Mouse (Mus musculus): ENCODE measurements at regions not wholly inside any gene's neighbourhood (a gene's known extent, or its start where the extent isn't known, plus 50 kb on each side); places are given as distances from the start of the nearest gene placed in this dataset.

GRCm38 (mm10) chr12:28332591-28332990 lies 219.6 kb downstream of the Dcdc2c start:
- H3K4me3 ChIP-seq (ENCODE audit: insufficient read depth, low read depth, low read length) = no peak overlapping the region
- WGBS = 40% methylated on average over 5 of the region's 5 CpGs
- no peak overlapping the region for H3K27ac ChIP-seq (ENCODE audit: insufficient read depth, low read depth, low read length)
- TF ChIP-seq CTCF (IDR thresholded peaks at IDR 0.05; ENCODE audit: insufficient read depth, low read depth, low read length) (no peak), POLR2A (IDR thresholded peaks at IDR 0.05; ENCODE audit: insufficient read depth, low read depth, low read length) (no peak)
- no peaks in the 10 kb centered on the region for H3K4me1 ChIP-seq (ENCODE audit: control insufficient read depth, insufficient read depth, low read length)

GRCm38 (mm10) chr12:28331843-28332242 lies 220.4 kb downstream of the Dcdc2c start:
- Histone ChIP-seq H3K4me3 (ENCODE audit: insufficient read depth, low read depth, low read length) (no peak overlapping the region), H3K4me1 (ENCODE audit: control insufficient read depth, insufficient read depth, low read length) (no peaks in the 10 kb centered on the region), H3K27ac (ENCODE audit: insufficient read depth, low read depth, low read length) (no peak overlapping the region)
- no peak for TF ChIP-seq CTCF (IDR thresholded peaks at IDR 0.05; ENCODE audit: insufficient read depth, low read depth, low read length)
- TF ChIP-seq POLR2A (IDR thresholded peaks at IDR 0.05; ENCODE audit: insufficient read depth, low read depth, low read length) = no peak
- WGBS = 87% methylated on average over 2 of the region's 2 CpGs

- TF ChIP-seq POLR2A (IDR thresholded peaks at IDR 0.05; ENCODE audit: insufficient read depth, low read depth, low read length) (no peak), CTCF (IDR thresholded peaks at IDR 0.05; ENCODE audit: insufficient read depth, low read depth, low read length) (no peak)
- no peaks in the 10 kb centered on the region for H3K4me1 ChIP-seq (ENCODE audit: control insufficient read depth, insufficient read depth, low read length)
- WGBS = 67% methylated on average over 2 of the region's 2 CpGs
- no peak overlapping the region for H3K27ac ChIP-seq (ENCODE audit: insufficient read depth, low read depth, low read length)
- H3K4me3 ChIP-seq (ENCODE audit: insufficient read depth, low read depth, low read length) = no peak overlapping the region
These were observed 228.5 kb downstream of the Dcdc2c start for GRCm38 (mm10) chr12:28323659-28324058.

- Histone ChIP-seq H3K4me1 (ENCODE audit: control insufficient read depth, insufficient read depth, low read length) (no peaks in the 10 kb centered on the region), H3K4me3 (ENCODE audit: insufficient read depth, low read depth, low read length) (no peak overlapping the region), H3K27ac (ENCODE audit: insufficient read depth, low read depth, low read length) (no peak overlapping the region)
- 56% methylated on average over 5 of the region's 5 CpGs for WGBS
- no peak for TF ChIP-seq CTCF (IDR thresholded peaks at IDR 0.05; ENCODE audit: insufficient read depth, low read depth, low read length)
- no peak for TF ChIP-seq POLR2A (IDR thresholded peaks at IDR 0.05; ENCODE audit: insufficient read depth, low read depth, low read length)
These were observed 243.0 kb downstream of the Dcdc2c start for GRCm38 (mm10) chr12:28309226-28309625.

GRCm38 (mm10) chr12:28302038-28302581 lies 250.1 kb downstream of the Dcdc2c start:
- TF ChIP-seq CTCF (IDR thresholded peaks at IDR 0.05; ENCODE audit: insufficient read depth, low read depth, low read length) (no peak), POLR2A (IDR thresholded peaks at IDR 0.05; ENCODE audit: insufficient read depth, low read depth, low read length) (no peak)
- 69% methylated on average over 2 of the region's 2 CpGs for WGBS
- no peaks in the 10 kb centered on the region for H3K4me1 ChIP-seq (ENCODE audit: control insufficient read depth, insufficient read depth, low read length)
- no peak overlapping the region for H3K4me3 ChIP-seq (ENCODE audit: insufficient read depth, low read depth, low read length)
- no peak overlapping the region for H3K27ac ChIP-seq (ENCODE audit: insufficient read depth, low read depth, low read length)

GRCm38 (mm10) chr12:28288376-28288896 lies 263.8 kb downstream of the Dcdc2c start:
- no peak overlapping the region for H3K27ac ChIP-seq (ENCODE audit: insufficient read depth, low read depth, low read length)
- no peak for TF ChIP-seq CTCF (IDR thresholded peaks at IDR 0.05; ENCODE audit: insufficient read depth, low read depth, low read length)
- H3K4me3 ChIP-seq (ENCODE audit: insufficient read depth, low read depth, low read length) = no peak overlapping the region
- 87% methylated on average over 5 of the region's 5 CpGs for WGBS
- no peaks in the 10 kb centered on the region for H3K4me1 ChIP-seq (ENCODE audit: control insufficient read depth, insufficient read depth, low read length)

- TF ChIP-seq POLR2A (IDR thresholded peaks at IDR 0.05; ENCODE audit: insufficient read depth, low read depth, low read length) (no peak), CTCF (IDR thresholded peaks at IDR 0.05; ENCODE audit: insufficient read depth, low read depth, low read length) (no peak)
- WGBS = 90% methylated on average over 3 of the region's 3 CpGs
- Histone ChIP-seq H3K4me3 (ENCODE audit: insufficient read depth, low read depth, low read length) (no peak overlapping the region), H3K27ac (ENCODE audit: insufficient read depth, low read depth, low read length) (no peak overlapping the region), H3K4me1 (ENCODE audit: control insufficient read depth, insufficient read depth, low read length) (no peaks in the 10 kb centered on the region)
These were observed 296.7 kb downstream of the Dcdc2c start for GRCm38 (mm10) chr12:28255524-28255923.

- Histone ChIP-seq H3K27ac (ENCODE audit: insufficient read depth, low read depth, low read length) (no peak overlapping the region), H3K4me1 (ENCODE audit: control insufficient read depth, insufficient read depth, low read length) (no peaks in the 10 kb centered on the region), H3K4me3 (ENCODE audit: insufficient read depth, low read depth, low read length) (no peak overlapping the region)
- WGBS = 91% methylated on average over 1 of the region's 1 CpGs
- TF ChIP-seq CTCF (IDR thresholded peaks at IDR 0.05; ENCODE audit: insufficient read depth, low read depth, low read length) = no peak
- TF ChIP-seq POLR2A (IDR thresholded peaks at IDR 0.05; ENCODE audit: insufficient read depth, low read depth, low read length) = no peak
These were observed 301.7 kb downstream of the Dcdc2c start for GRCm38 (mm10) chr12:28250526-28250925.

- no peak overlapping the region for H3K27ac ChIP-seq (ENCODE audit: insufficient read depth, low read depth, low read length)
- H3K4me1 ChIP-seq (ENCODE audit: control insufficient read depth, insufficient read depth, low read length) = no peaks in the 10 kb centered on the region
- H3K4me3 ChIP-seq (ENCODE audit: insufficient read depth, low read depth, low read length) = no peak overlapping the region
- TF ChIP-seq CTCF (IDR thresholded peaks at IDR 0.05; ENCODE audit: insufficient read depth, low read depth, low read length) (peak; percentile 37), POLR2A (IDR thresholded peaks at IDR 0.05; ENCODE audit: insufficient read depth, low read depth, low read length) (no peak)
- WGBS = 54% methylated on average over 3 of the region's 3 CpGs
These were observed 303.4 kb downstream of the Dcdc2c start for GRCm38 (mm10) chr12:28248749-28249148.

- TF ChIP-seq POLR2A (IDR thresholded peaks at IDR 0.05; ENCODE audit: insufficient read depth, low read depth, low read length) (no peak), CTCF (IDR thresholded peaks at IDR 0.05; ENCODE audit: insufficient read depth, low read depth, low read length) (no peak)
- Histone ChIP-seq H3K4me1 (ENCODE audit: control insufficient read depth, insufficient read depth, low read length) (no peaks in the 10 kb centered on the region), H3K4me3 (ENCODE audit: insufficient read depth, low read depth, low read length) (no peak overlapping the region), H3K27ac (ENCODE audit: insufficient read depth, low read depth, low read length) (no peak overlapping the region)
- 68% methylated on average over 3 of the region's 3 CpGs for WGBS
These were observed 303.9 kb downstream of the Dcdc2c start for GRCm38 (mm10) chr12:28248287-28248686.

All from olfactory bulb, adult 2 months (tissue).